Mouse (Mus musculus): Measurements from ENCODE around the gene Pigyl. TPM values are rescaled to one million over a fixed set of nuclear protein-coding genes. Genes with fewer than 3 reads are reported as not detected.

Gene Pigyl
- polyA plus RNA-seq (2017; shearing (Covaris generic)), result 10 to 100 TPM; 42.8 to 60.2 TPM

GRCm38 (mm10) chr9:22156497-22157245 lies at the start of gene Pigyl:
TSS of gene Pigyl (plus strand) at chr9:22156846.

GRCm38 (mm10) chr9:22116740-22117426 lies 39.8 kb upstream of the Pigyl start, which contains the start of gene Elof1:
TSS of gene Elof1 (minus strand) at chr9:22117172.

GRCm38 (mm10) chr9:22135644-22136390 lies 20.8 kb upstream of the Pigyl start, which contains the start of gene Acp5:
TSS of gene Acp5 (minus strand) at chr9:22135711.

GRCm38 (mm10) chr9:22188025-22188611 lies 31.5 kb downstream of the Pigyl start, which contains the start of gene Zfp872:
TSS of gene Zfp872 (plus strand) at chr9:22188090.

Other genes starting within 250 kb of the Pigyl start
- 10 to 100 TPM in 1 of 2 experiments, 1 to 10 TPM in 1; 6.1 to 10.7 TPM for gene Rab3d, start 238.7 kb upstream of the Pigyl start, polyA plus RNA-seq (2017; shearing (Covaris generic))
- gene Ccdc159, start 229.4 kb upstream of the Pigyl start, polyA plus RNA-seq (2017; shearing (Covaris generic)), result under 1 TPM; 0.21 to 0.24 TPM
- gene Tmem205, start 229.3 kb upstream of the Pigyl start, polyA plus RNA-seq (2017; shearing (Covaris generic)), result 1 to 10 TPM; 1.7 to 4.5 TPM
- under 1 TPM; 0.09 to 0.27 TPM for gene Plppr2, start 219.8 kb upstream of the Pigyl start, polyA plus RNA-seq (2017; shearing (Covaris generic))
- gene Swsap1, start 201.1 kb upstream of the Pigyl start, polyA plus RNA-seq (2017; shearing (Covaris generic)), result 1 to 10 TPM; 7.7 to 9.4 TPM
- gene Epor, start 193.3 kb upstream of the Pigyl start, polyA plus RNA-seq (2017; shearing (Covaris generic)), result 1 to 10 TPM in 1 of 2 experiments, not detected in 1; 2.5 TPM
- under 1 TPM in 1 of 2 experiments, not detected in 1; 0.11 TPM for gene Rgl3, start 167.4 kb upstream of the Pigyl start, polyA plus RNA-seq (2017; shearing (Covaris generic))
- gene Ccdc151, start 154.2 kb upstream of the Pigyl start, polyA plus RNA-seq (2017; shearing (Covaris generic)), result under 1 TPM in 1 of 2 experiments, not detected in 1; 0.16 TPM
- 10 to 100 TPM; 75.9 to 94.6 TPM for gene Prkcsh, start 154.0 kb upstream of the Pigyl start, polyA plus RNA-seq (2017; shearing (Covaris generic))
- not detected for gene Elavl3, start 104.8 kb upstream of the Pigyl start, polyA plus RNA-seq (2017; shearing (Covaris generic))
- gene Gm49318, start 85.6 kb upstream of the Pigyl start, polyA plus RNA-seq (2017; shearing (Covaris generic)), result not detected
- gene Zfp653, start 85.5 kb upstream of the Pigyl start, polyA plus RNA-seq (2017; shearing (Covaris generic)), result 10 to 100 TPM; 16.4 to 20.2 TPM
- 10 to 100 TPM; 39.4 to 53.9 TPM for gene Ecsit, start 71.4 kb upstream of the Pigyl start, polyA plus RNA-seq (2017; shearing (Covaris generic))
- gene Cnn1, start 57.6 kb upstream of the Pigyl start, polyA plus RNA-seq (2017; shearing (Covaris generic)), result under 1 TPM in 1 of 2 experiments, not detected in 1; 0.15 TPM
- gene Elof1, start 39.7 kb upstream of the Pigyl start, polyA plus RNA-seq (2017; shearing (Covaris generic)), result 100 to 1,000 TPM in 1 of 2 experiments, 10 to 100 TPM in 1; 78.2 to 107 TPM
- gene Acp5, start 21.1 kb upstream of the Pigyl start, polyA plus RNA-seq (2017; shearing (Covaris generic)), result 100 to 1,000 TPM; 159 to 391 TPM
- not detected for gene Zfp872, start 31.2 kb downstream of the Pigyl start, polyA plus RNA-seq (2017; shearing (Covaris generic))
- gene Zfp809, start 68.9 kb downstream of the Pigyl start, polyA plus RNA-seq (2017; shearing (Covaris generic)), result 10 to 100 TPM; 36.6 to 43.6 TPM
- 1 to 10 TPM; 2.9 to 4.1 TPM for gene Zfp599, start 103.0 kb downstream of the Pigyl start, polyA plus RNA-seq (2017; shearing (Covaris generic))
- gene Zfp810, start 150.8 kb downstream of the Pigyl start, polyA plus RNA-seq (2017; shearing (Covaris generic)), result 10 to 100 TPM; 12.4 to 27.2 TPM
- 1 to 10 TPM; 2.0 to 3.5 TPM for gene Anln, start 232.3 kb downstream of the Pigyl start, polyA plus RNA-seq (2017; shearing (Covaris generic))

Data from activated CD4-positive, CD25-positive, alpha-beta regulatory T cell (primary cell).